Mouse (Mus musculus) forebrain, embryonic 12.5 days (tissue): ENCODE measurements around the gene Relch. TPM values are rescaled to one million over a fixed set of nuclear protein-coding genes. Genes with fewer than 3 reads are reported as not detected.

Source experiments
- polyA plus RNA-seq: library from polyadenylated mRNA; unstranded; fragments of >200 nt; fragmentation: Nextera tagmentation; extraction: Ambion mirVana; gene quantifications from 2 replicates; pipeline ENCODE4 v1.2.1, GENCODE M21; 2016

Relch gene
- polyA plus RNA-seq, 1 experiment from 2014 or later = 39.8 TPM

Other genes starting within 250 kb of the Relch start
- gene Pign, start 184 bp upstream of the Relch start, polyA plus RNA-seq = 15.5 and 18.3 TPM in 2 replicates
- 0.14 and 0.36 TPM in 2 replicates for gene Tnfrsf11a, start 116.9 kb downstream of the Relch start, polyA plus RNA-seq